Mouse (Mus musculus) layer of hippocampus, adult 2 months (tissue): ENCODE results near the gene Gas7. TPM values are rescaled to one million over a fixed set of nuclear protein-coding genes. Genes with fewer than 3 reads are reported as not detected.

Experiments used
- DNase-seq, 2 experiments: peaks; one replicate each; pipeline ENCODE4 v3.0.0; 2022; ENCODE audit warnings: low spot score in 2 of 2
- H3K27ac ChIP-seq: fragments of 200-600 bp; 2 replicates; pipeline ENCODE4 v1.8.1; 2022
- H3K4me3 ChIP-seq: fragments of 200-600 bp; 2 replicates; pipeline ENCODE4 v1.8.1; 2022; ENCODE audit warnings: mild to moderate bottlenecking
- CTCF ChIP-seq: fragments of 200-600 bp; conservative IDR thresholded peaks from 2 replicates; pipeline ENCODE4 v1.8.1; 2022; ENCODE audit warnings: antibody characterized with exemption, mild to moderate bottlenecking, moderate library complexity
- total RNA-seq, 2 experiments: library from RNA; stranded (reverse); gene quantifications; 2 replicates each; pipeline ENCODE4 v1.2.3; 2021

The Gas7 gene
- total RNA-seq, 2 experiments from 2014 or later: 453 to 462 TPM

GRCm38 (mm10) chr11:67568815-67569214, 113.6 kb downstream of the Gas7 start:
- H3K4me3 ChIP-seq: no peak overlapping the region
- no peak overlapping the region for H3K27ac ChIP-seq
- DNase-seq: no peak
- TF ChIP-seq CTCF: no peak

- peak overlapping the region; percentile 87 for H3K27ac ChIP-seq
- peak; percentile 53 to 70 for DNase-seq
Observed at GRCm38 (mm10) chr11:67570947-67571346, 115.7 kb downstream of the Gas7 start.

GRCm38 (mm10) chr11:67574344-67574743, 119.1 kb downstream of the Gas7 start:
- Histone ChIP-seq H3K27ac (no peak overlapping the region), H3K4me3 (no peak overlapping the region)
- no peak for DNase-seq
- peak; percentile 57 for TF ChIP-seq CTCF

More at GRCm38 (mm10) chr11:67570947-67571346, 115.7 kb downstream of the Gas7 start:
- TF ChIP-seq CTCF: no peak
- H3K4me3 ChIP-seq: peak overlapping the region; percentile 46

- DNase-seq: no peak
- no peak for TF ChIP-seq CTCF
- peak overlapping the region; percentile 14; the same call in 1 of the 2 replicates for H3K27ac ChIP-seq
Observed at GRCm38 (mm10) chr11:67577472-67577871, 122.2 kb downstream of the Gas7 start.

GRCm38 (mm10) chr11:67577994-67578393, 122.8 kb downstream of the Gas7 start:
- no peak for TF ChIP-seq CTCF
- Histone ChIP-seq H3K27ac (0 out of 2 replicates have a peak overlapping the region, but pooled peaks have one; percentile 14), H3K4me3 (no peak overlapping the region)
- no peak for DNase-seq

More at GRCm38 (mm10) chr11:67577472-67577871, 122.2 kb downstream of the Gas7 start:
- H3K4me3 ChIP-seq: no peak overlapping the region

- no peak for TF ChIP-seq CTCF
- Histone ChIP-seq H3K4me3 (no peak overlapping the region), H3K27ac (no peak overlapping the region)
- no peak for DNase-seq
Observed at GRCm38 (mm10) chr11:67579136-67579535, 123.9 kb downstream of the Gas7 start.

GRCm38 (mm10) chr11:67581549-67581948, 126.3 kb downstream of the Gas7 start:
- H3K27ac ChIP-seq: no peak overlapping the region
- TF ChIP-seq CTCF: no peak

GRCm38 (mm10) chr11:67582570-67582969, 127.3 kb downstream of the Gas7 start:
- H3K4me3 ChIP-seq: no peak overlapping the region
- DNase-seq: no peak
- no peak overlapping the region for H3K27ac ChIP-seq
- no peak for TF ChIP-seq CTCF

More at GRCm38 (mm10) chr11:67581549-67581948, 126.3 kb downstream of the Gas7 start:
- DNase-seq: no peak
- H3K4me3 ChIP-seq: no peak overlapping the region

- Histone ChIP-seq H3K4me3 (no peak overlapping the region), H3K27ac (peak overlapping the region; percentile 86)
- no peak for DNase-seq
- TF ChIP-seq CTCF: no peak
Observed at GRCm38 (mm10) chr11:67585016-67585415, 129.8 kb downstream of the Gas7 start.

GRCm38 (mm10) chr11:67585629-67586028, 130.4 kb downstream of the Gas7 start:
- no peak for DNase-seq
- peak overlapping the region; percentile 86 for H3K27ac ChIP-seq
- H3K4me3 ChIP-seq: no peak overlapping the region
- no peak for TF ChIP-seq CTCF

- no peak for TF ChIP-seq CTCF
- no peak for DNase-seq
- Histone ChIP-seq H3K4me3 (no peak overlapping the region), H3K27ac (peak overlapping the region; percentile 86)
Observed at GRCm38 (mm10) chr11:67586231-67586994, 131.2 kb downstream of the Gas7 start.

GRCm38 (mm10) chr11:67588196-67588827, 133.1 kb downstream of the Gas7 start:
- TF ChIP-seq CTCF: no peak
- Histone ChIP-seq H3K27ac (peak overlapping the region; percentile 86), H3K4me3 (no peak overlapping the region)
- no peak for DNase-seq

- Histone ChIP-seq H3K27ac (peak overlapping the region; percentile 86), H3K4me3 (no peak overlapping the region; the same call in 1 of the 2 replicates)
- TF ChIP-seq CTCF: no peak
- peak; percentile 70 to 79 for DNase-seq
Observed at GRCm38 (mm10) chr11:67588828-67589314, 133.6 kb downstream of the Gas7 start.
